Mouse (Mus musculus) c-Kit-positive CD71-positive TER-119-positive erythroid progenitor cells, embryonic 14.5 days (primary cell): ENCODE measurements around the gene Als2cr12.
A peak's percentile ranks its signal among the peaks of the same experiment; 100 is the strongest.
"Not testable (repeated sequence)": the region's sequence is repeated elsewhere in the genome, so short reads cannot be mapped to it uniquely, and the experiment has no call there.

Experiments
- DNase-seq: peaks from one replicate; pipeline ENCODE4 v3.0.0-alpha.2; 2013; ENCODE audit warnings: low spot score

Gene Als2cr12

GRCm38 (mm10) chr1:58695810-58696209, at the start of gene Als2cr12:
TSS of gene Als2cr12 (minus strand) at chr1:58695989.
- not testable (repeated sequence) for DNase-seq

GRCm38 (mm10) chr1:58744645-58745044, 48.9 kb upstream of the Als2cr12 start:
- DNase-seq = no peak

GRCm38 (mm10) chr1:58743252-58743651, 47.5 kb upstream of the Als2cr12 start:
- peak; percentile 17 for DNase-seq

- DNase-seq = peak; percentile 14
These were observed 46.8 kb upstream of the Als2cr12 start for GRCm38 (mm10) chr1:58742571-58743021.

GRCm38 (mm10) chr1:58739529-58739928, 43.7 kb upstream of the Als2cr12 start:
- no peak for DNase-seq

GRCm38 (mm10) chr1:58736968-58737367, 41.2 kb upstream of the Als2cr12 start:
- DNase-seq = no peak

DNA sequence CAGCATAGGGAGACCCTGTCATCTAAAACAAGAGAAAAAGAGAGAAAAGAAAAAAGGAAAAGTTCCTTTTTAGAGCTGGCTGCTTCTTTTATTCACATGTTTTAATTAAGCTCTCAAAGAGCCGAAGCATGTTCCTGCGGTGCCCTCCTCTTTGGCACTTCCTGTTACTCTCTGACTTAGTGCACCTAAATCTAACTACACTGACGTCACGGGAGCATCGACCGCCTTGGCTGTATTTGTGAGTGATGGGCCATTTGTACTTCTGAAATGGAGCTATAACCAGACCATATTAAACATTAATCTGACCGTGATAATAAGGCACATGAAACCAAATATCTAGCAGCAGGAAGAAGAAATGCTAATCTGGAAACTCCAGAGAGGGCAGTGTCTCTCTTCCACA, 40.2 kb upstream of the Als2cr12 start:
- DNase-seq = no peak

DNA sequence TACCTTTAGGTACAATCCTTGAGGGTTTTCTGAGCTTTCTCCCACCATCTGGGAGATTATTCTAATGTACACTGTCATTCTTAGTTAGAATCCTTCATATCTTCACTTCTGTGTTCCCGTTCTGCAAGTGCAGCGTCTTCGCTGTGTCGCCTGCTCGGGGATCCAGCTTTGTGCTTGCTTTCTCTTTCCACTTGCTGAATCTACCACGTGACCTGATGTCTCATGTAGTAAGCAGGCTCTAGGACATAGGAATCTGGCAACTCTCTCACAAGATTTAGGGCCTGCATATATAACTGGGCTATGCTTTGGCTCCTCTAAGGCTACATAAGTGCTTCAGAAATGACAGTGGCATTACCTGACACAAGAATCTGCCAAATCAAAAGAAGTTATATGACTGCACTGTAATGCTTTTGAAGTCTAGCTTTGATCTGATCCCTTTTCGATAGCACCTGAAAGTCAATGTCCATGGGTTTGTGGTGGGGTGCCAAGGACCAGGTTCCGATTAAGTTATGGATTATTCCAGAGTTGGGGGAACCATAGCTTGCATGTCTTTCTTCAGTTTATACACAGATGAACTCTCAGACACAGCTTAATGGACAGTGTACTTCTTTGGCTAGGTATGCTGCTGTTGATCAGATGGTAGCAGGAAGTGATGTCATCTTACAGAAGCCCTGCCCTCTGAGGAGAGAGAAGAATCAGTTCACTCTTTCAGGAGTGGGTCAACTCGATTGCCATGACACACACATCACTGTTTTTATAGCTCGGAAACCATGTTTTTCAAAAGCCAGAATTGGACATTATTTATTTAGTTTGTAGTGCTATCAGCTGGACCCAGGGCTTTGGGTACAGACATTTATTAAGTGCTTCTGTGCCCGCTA, 38.5 kb upstream of the Als2cr12 start:
- DNase-seq = no peak

- no peak for DNase-seq
These were observed 37.8 kb upstream of the Als2cr12 start for GRCm38 (mm10) chr1:58733636-58734035.

- DNase-seq = no peak
These were observed 32.7 kb upstream of the Als2cr12 start for GRCm38 (mm10) chr1:58728590-58728868.

- no peak for DNase-seq
These were observed 32.2 kb upstream of the Als2cr12 start for GRCm38 (mm10) chr1:58727747-58728589.

DNA sequence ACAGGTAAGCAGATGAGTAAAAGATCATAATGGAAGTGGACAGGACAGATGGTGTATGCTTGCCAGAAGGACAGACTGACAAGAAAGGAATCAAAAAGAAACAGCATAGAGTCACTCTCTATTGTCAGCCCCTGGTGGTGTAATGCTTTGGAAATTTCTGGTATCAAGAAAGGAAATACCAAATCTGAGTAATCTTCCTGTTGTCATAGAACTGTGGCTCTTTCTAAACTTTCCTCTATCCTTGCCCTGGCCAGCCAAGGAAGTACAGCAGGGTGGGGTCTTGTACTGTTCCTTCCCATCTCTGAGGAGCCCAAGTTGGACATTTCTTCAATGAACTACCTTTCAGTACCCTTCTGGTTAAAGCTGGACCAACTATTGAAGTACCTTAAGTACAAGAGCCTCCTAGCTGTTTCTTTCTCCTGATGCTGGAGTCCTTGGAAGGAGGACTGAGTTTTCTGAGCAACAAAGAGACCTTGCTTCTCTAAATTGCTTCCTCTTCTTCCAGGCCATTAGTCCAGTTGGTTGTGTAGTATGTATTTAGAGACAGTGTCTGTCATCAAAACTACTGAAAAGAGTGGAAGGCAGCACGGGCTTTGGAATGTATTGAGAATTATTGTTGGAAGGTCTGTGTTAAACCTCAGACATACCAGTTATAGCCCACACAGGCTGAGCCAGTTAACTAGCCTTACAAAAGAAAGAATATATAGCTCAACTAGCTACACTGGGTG, 31.4 kb upstream of the Als2cr12 start:
- DNase-seq = no peak

GRCm38 (mm10) chr1:58725767-58726166, 30.0 kb upstream of the Als2cr12 start:
- no peak for DNase-seq

- no peak for DNase-seq
These were observed 29.3 kb upstream of the Als2cr12 start for GRCm38 (mm10) chr1:58725095-58725494.

DNA sequence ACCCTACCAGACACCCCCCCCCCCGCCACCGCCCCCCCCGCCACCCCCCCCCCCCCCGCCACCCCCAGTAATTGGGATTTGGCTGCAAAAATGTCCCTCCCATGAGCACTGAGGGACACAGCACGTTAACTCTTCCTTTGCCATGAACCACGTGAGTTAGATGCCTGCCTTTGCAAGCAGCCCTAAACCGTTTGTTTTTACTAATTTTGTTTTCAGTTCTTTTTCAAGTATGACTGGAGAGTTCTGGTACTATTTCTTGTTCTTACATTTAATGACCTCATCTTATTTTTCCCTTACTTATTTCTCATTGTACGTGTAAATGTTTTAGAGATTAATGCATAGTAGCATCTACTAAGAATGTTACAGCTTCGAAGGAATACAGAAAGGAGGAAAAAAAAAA, 28.7 kb upstream of the Als2cr12 start:
- no peak for DNase-seq

DNA sequence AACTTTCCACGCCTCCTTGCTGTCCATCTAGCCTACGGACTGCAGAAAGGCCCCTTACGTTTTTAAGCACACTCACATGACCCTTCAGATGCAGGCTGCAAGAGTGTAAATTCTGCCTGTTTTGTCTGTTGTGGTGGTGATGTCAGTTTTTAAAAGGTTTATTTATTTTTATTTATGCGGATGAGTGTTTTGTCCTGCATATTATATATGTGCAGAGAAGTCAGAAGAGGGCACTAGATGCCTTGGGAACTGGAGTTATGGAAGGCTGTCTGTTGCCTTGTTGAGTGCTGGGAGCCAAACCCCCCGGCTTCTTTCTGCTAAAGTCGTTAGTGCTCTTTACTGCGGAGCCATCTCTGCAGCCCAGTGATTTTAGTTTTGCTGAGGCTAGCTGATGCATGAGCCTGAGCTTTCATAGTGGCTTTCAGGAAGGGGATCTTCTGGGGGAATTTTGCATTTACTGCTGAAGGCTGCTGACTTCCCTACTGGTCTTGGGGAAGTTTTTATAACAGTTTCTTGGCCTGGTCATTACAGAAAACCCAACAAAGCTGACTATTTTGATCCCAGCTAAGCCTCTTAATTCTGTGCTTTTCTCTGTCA, 28.1 kb upstream of the Als2cr12 start:
- no peak for DNase-seq

DNA sequence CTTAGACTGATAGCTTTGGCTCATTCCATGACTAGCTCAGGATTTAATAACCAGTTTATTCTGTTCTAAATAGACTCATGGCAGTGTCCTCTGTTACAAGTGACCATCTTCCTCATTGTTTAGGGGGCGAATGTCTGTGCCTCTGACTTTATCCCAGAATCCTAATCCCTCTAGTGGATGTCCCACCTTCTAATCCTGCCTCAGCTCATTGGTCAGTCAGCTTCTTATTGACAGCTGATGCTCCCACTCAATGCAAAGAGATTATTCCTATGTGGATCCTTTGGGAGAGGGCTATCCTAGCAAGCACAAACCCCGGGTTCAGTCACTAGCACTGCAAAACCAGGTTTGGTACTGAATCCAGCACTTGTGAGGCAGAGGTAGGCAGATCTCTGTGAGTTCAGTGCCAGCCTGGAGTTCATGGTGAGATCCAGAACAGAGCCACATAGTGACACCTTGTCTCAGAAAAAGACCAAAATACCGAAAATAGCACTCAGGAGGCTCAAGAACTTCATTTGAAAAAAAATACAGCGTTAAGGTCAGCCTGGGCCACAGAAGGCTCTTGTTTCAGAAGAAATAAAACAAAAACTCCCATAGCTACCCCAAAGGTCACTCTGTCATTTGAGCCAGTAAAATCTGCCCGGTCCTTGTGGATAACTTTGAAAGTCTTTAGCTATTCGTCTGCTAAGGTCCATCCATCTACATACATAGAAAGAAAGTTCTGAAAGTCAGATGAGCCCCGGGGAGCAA, 27.4 kb upstream of the Als2cr12 start:
- DNase-seq = no peak

- DNase-seq = no peak
These were observed 26.5 kb upstream of the Als2cr12 start for GRCm38 (mm10) chr1:58722115-58722938.

GRCm38 (mm10) chr1:58720988-58721387, 25.2 kb upstream of the Als2cr12 start:
- DNase-seq = no peak

DNA sequence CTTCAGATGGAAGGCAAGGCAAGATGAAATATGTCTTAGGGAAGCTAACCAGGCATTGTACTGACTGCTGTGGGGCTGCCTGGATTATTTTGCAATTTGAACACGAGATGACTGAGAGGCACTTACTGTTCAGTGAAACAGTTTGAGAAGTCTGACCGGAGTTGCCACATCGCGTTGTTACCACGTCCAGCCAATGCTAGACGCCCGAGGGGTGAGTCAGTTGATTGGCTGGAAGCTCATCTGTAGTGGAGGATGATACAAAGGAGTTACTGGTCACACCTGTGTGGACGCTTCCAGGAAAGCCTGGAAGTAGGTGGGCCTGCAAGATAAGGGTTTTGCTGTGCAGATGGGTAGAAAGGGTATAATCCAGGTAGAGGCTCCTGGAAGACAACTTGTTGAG, 24.3 kb upstream of the Als2cr12 start:
- DNase-seq = no peak
